ENCODE assay signal across 21 mouse cellular contexts in the genomic region with DNA sequence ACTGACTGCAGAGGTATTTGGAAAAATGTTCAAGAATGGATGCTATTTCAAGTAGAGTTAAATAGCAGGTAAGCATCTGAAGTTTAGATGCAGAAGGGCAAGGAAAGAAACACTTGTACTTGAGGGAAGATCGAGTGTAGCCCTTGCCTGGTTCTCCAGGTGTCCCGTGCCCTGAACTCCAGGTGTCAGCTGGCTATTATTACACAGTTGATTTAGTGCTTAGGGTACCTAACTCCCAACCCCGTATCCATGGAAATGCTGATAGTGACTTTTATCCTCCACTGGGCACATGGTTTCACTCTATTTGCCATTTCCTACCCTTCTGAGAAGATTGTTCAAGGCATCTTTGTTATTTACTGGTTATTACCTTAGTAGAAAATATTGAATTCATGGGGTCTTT.
"Had no signal": no experiment of that assay in that cellular context is flagged by ENCODE, and none has a peak within 500 bp of the region (broad histone marks: within the 10 kb centered on the region; RNA-seq: fewer than 3 reads in every experiment).

No protein-coding gene starts in this region.

- H3K4me3 ChIP-seq: gastrocnemius, adult 2 months; heart, embryonic 10.5 days; heart, embryonic 12.5 days; hindbrain, embryonic 13.5 days; limb, embryonic 13.5 days; limb, embryonic 15.5 days; liver, embryonic 12.5 days had no signal

- H3K4me2 ChIP-seq: heart, embryonic 12.5 days; hindbrain, embryonic 13.5 days; limb, embryonic 13.5 days; limb, embryonic 15.5 days; liver, embryonic 12.5 days had no signal

- H3K27ac ChIP-seq: gastrocnemius, adult 2 months; heart, embryonic 10.5 days; hindbrain, embryonic 13.5 days; limb, embryonic 13.5 days; limb, embryonic 15.5 days; liver, embryonic 12.5 days; liver, embryonic 14.5 days had no signal

- DNase-seq: gastrocnemius, adult 2 months; gastrocnemius, postnatal 10 days; gastrocnemius, postnatal 25 days; heart, adult 18-20 months; heart, postnatal 10 days; kidney, adult 18-20 months; kidney, adult 8-10 months; kidney, postnatal 10 days; kidney, postnatal 36 days; layer of hippocampus, adult 9-11 months; layer of hippocampus, postnatal 36 days; left cerebral cortex, postnatal 4 days had no signal

- H3K9ac ChIP-seq: heart, embryonic 12.5 days; hindbrain, embryonic 13.5 days; limb, embryonic 13.5 days; limb, embryonic 15.5 days; liver, embryonic 12.5 days; liver, embryonic 14.5 days had no signal

- H3K9me3 ChIP-seq: heart, embryonic 10.5 days; hindbrain, embryonic 13.5 days; limb, embryonic 13.5 days; limb, embryonic 15.5 days; liver, embryonic 12.5 days had no signal

- H3K27me3 ChIP-seq: heart, embryonic 12.5 days; hindbrain, embryonic 13.5 days; limb, embryonic 13.5 days; limb, embryonic 15.5 days; liver, embryonic 12.5 days had no signal

- ATAC-seq: hindbrain, embryonic 16.5 days; inflammation-experienced regulatory T-cells, adult 6 months; liver, embryonic 12.5 days had no signal

- H3K4me1 ChIP-seq: heart, embryonic 10.5 days; heart, embryonic 12.5 days; hindbrain, embryonic 13.5 days; limb, embryonic 13.5 days; limb, embryonic 15.5 days; liver, embryonic 12.5 days had no signal

- H3K36me3 ChIP-seq: heart, embryonic 10.5 days; heart, embryonic 12.5 days; hindbrain, embryonic 13.5 days; limb, embryonic 13.5 days; limb, embryonic 15.5 days; liver, embryonic 12.5 days had no signal
